Mouse (Mus musculus): ENCODE results near the gene Lrr1. TPM values are rescaled to one million over a fixed set of nuclear protein-coding genes. Genes with fewer than 3 reads are reported as not detected.

Gene Lrr1
- polyA plus RNA-seq, 1 experiment = 5.1 TPM

GRCm38 (mm10) chr12:69127170-69127569 is 41.4 kb upstream of the Lrr1 start:
- no peak overlapping the region for H3ac ChIP-seq (ENCODE audit: control insufficient read depth, insufficient read length)
- no peak overlapping the region for H3K4me3 ChIP-seq
- no peak for TF ChIP-seq E2F4 (IDR thresholded peaks at IDR 0.05; ENCODE audit: insufficient read depth)
- TF ChIP-seq CEBPB (IDR thresholded peaks at IDR 0.05; ENCODE audit: insufficient read depth, poor library complexity, severe bottlenecking) = no peak
- TF ChIP-seq TCF3 (IDR thresholded peaks at IDR 0.05; ENCODE audit: insufficient read length, low read depth) = no peak
- TF ChIP-seq SRF (IDR thresholded peaks at IDR 0.05; ENCODE audit: control insufficient read depth, insufficient read length, low read depth) = no peak
- no peak for TF ChIP-seq REST (IDR thresholded peaks at IDR 0.05; ENCODE audit: insufficient read depth, insufficient read length)
- TF ChIP-seq MYOD1 (IDR thresholded peaks at IDR 0.05; ENCODE audit: control insufficient read depth in 1 of 3, insufficient read length in 2 of 3, low read depth in 2 of 3) = no peak
- no peak for TF ChIP-seq POLR2AphosphoS2 (IDR thresholded peaks at IDR 0.05; ENCODE audit: insufficient read length, low read depth)
- TF ChIP-seq POLR2A (IDR thresholded peaks at IDR 0.05; ENCODE audit: insufficient read length, low read depth) = no peak
- no peak for TF ChIP-seq MYOG (IDR thresholded peaks at IDR 0.05; ENCODE audit: control insufficient read depth in 1 of 3, insufficient read depth in 1 of 3, insufficient read length in 2 of 3, low read depth in 2 of 3)
- no peak for TF ChIP-seq MAX (IDR thresholded peaks at IDR 0.05; ENCODE audit: low read depth)
- TF ChIP-seq TCF12 (IDR thresholded peaks at IDR 0.05; ENCODE audit: insufficient read depth, poor library complexity, severe bottlenecking) = no peak
- no peak for TF ChIP-seq USF1 (IDR thresholded peaks at IDR 0.05; ENCODE audit: low read depth)
- H3K36me3 ChIP-seq (ENCODE audit: control insufficient read depth, insufficient read depth) = no peaks in the 10 kb centered on the region
- no peaks in the 10 kb centered on the region for H3K79me2 ChIP-seq (ENCODE audit: control insufficient read depth, insufficient read depth)
- H3K4me2 ChIP-seq (ENCODE audit: low read depth) = no peak overlapping the region
- peaks cover 6% of the 10 kb centered on the region for H3K27me3 ChIP-seq (ENCODE audit: control insufficient read depth, insufficient read depth, insufficient read length)

GRCm38 (mm10) chr12:69127626-69128025 is 41.0 kb upstream of the Lrr1 start:
- Histone ChIP-seq H3K27me3 (ENCODE audit: control insufficient read depth, insufficient read depth, insufficient read length) (peaks cover 6% of the 10 kb centered on the region), H3K36me3 (ENCODE audit: control insufficient read depth, insufficient read depth) (no peaks in the 10 kb centered on the region), H3K4me2 (ENCODE audit: low read depth) (no peak overlapping the region), H3ac (ENCODE audit: control insufficient read depth, insufficient read length) (no peak overlapping the region), H3K79me2 (ENCODE audit: control insufficient read depth, insufficient read depth) (no peaks in the 10 kb centered on the region), H3K4me3 (no peak overlapping the region)
- TF ChIP-seq CEBPB (IDR thresholded peaks at IDR 0.05; ENCODE audit: insufficient read depth, poor library complexity, severe bottlenecking) (no peak), MAX (IDR thresholded peaks at IDR 0.05; ENCODE audit: low read depth) (no peak), MYOD1 (IDR thresholded peaks at IDR 0.05; ENCODE audit: control insufficient read depth in 1 of 3, insufficient read length in 2 of 3, low read depth in 2 of 3) (no peak), SRF (IDR thresholded peaks at IDR 0.05; ENCODE audit: control insufficient read depth, insufficient read length, low read depth) (no peak), E2F4 (IDR thresholded peaks at IDR 0.05; ENCODE audit: insufficient read depth) (no peak), REST (IDR thresholded peaks at IDR 0.05; ENCODE audit: insufficient read depth, insufficient read length) (no peak), POLR2A (IDR thresholded peaks at IDR 0.05; ENCODE audit: insufficient read length, low read depth) (no peak)

GRCm38 (mm10) chr12:69129634-69130310 is 38.8 kb upstream of the Lrr1 start:
- TF ChIP-seq REST (IDR thresholded peaks at IDR 0.05; ENCODE audit: insufficient read depth, insufficient read length) (no peak), POLR2AphosphoS2 (IDR thresholded peaks at IDR 0.05; ENCODE audit: insufficient read length, low read depth) (no peak), CEBPB (IDR thresholded peaks at IDR 0.05; ENCODE audit: insufficient read depth, poor library complexity, severe bottlenecking) (no peak), MAX (IDR thresholded peaks at IDR 0.05; ENCODE audit: low read depth) (no peak), TCF12 (IDR thresholded peaks at IDR 0.05; ENCODE audit: insufficient read depth, poor library complexity, severe bottlenecking) (no peak), TCF3 (IDR thresholded peaks at IDR 0.05; ENCODE audit: insufficient read length, low read depth) (no peak), E2F4 (IDR thresholded peaks at IDR 0.05; ENCODE audit: insufficient read depth) (no peak), USF1 (IDR thresholded peaks at IDR 0.05; ENCODE audit: low read depth) (no peak), MYOG (IDR thresholded peaks at IDR 0.05; ENCODE audit: control insufficient read depth in 1 of 3, insufficient read depth in 1 of 3, insufficient read length in 2 of 3, low read depth in 2 of 3) (no peak), POLR2A (IDR thresholded peaks at IDR 0.05; ENCODE audit: insufficient read length, low read depth) (no peak), MYOD1 (IDR thresholded peaks at IDR 0.05; ENCODE audit: control insufficient read depth in 1 of 3, insufficient read length in 2 of 3, low read depth in 2 of 3) (no peak), SRF (IDR thresholded peaks at IDR 0.05; ENCODE audit: control insufficient read depth, insufficient read length, low read depth) (no peak)
- Histone ChIP-seq H3K79me2 (ENCODE audit: control insufficient read depth, insufficient read depth) (no peaks in the 10 kb centered on the region), H3K27me3 (ENCODE audit: control insufficient read depth, insufficient read depth, insufficient read length) (peaks cover 6% of the 10 kb centered on the region), H3ac (ENCODE audit: control insufficient read depth, insufficient read length) (no peak overlapping the region), H3K4me2 (ENCODE audit: low read depth) (no peak overlapping the region), H3K36me3 (ENCODE audit: control insufficient read depth, insufficient read depth) (no peaks in the 10 kb centered on the region), H3K4me3 (no peak overlapping the region)

- no peak overlapping the region for H3K4me2 ChIP-seq (ENCODE audit: low read depth)
- no peaks in the 10 kb centered on the region for H3K36me3 ChIP-seq (ENCODE audit: control insufficient read depth, insufficient read depth)
- TF ChIP-seq REST (IDR thresholded peaks at IDR 0.05; ENCODE audit: insufficient read depth, insufficient read length) (no peak), POLR2A (IDR thresholded peaks at IDR 0.05; ENCODE audit: insufficient read length, low read depth) (no peak), CEBPB (IDR thresholded peaks at IDR 0.05; ENCODE audit: insufficient read depth, poor library complexity, severe bottlenecking) (no peak), E2F4 (IDR thresholded peaks at IDR 0.05; ENCODE audit: insufficient read depth) (no peak), USF1 (IDR thresholded peaks at IDR 0.05; ENCODE audit: low read depth) (no peak), MYOD1 (IDR thresholded peaks at IDR 0.05; ENCODE audit: control insufficient read depth in 1 of 3, insufficient read length in 2 of 3, low read depth in 2 of 3) (no peak), SRF (IDR thresholded peaks at IDR 0.05; ENCODE audit: control insufficient read depth, insufficient read length, low read depth) (no peak), MYOG (IDR thresholded peaks at IDR 0.05; ENCODE audit: control insufficient read depth in 1 of 3, insufficient read depth in 1 of 3, insufficient read length in 2 of 3, low read depth in 2 of 3) (no peak), MAX (IDR thresholded peaks at IDR 0.05; ENCODE audit: low read depth) (no peak), POLR2AphosphoS2 (IDR thresholded peaks at IDR 0.05; ENCODE audit: insufficient read length, low read depth) (no peak), TCF12 (IDR thresholded peaks at IDR 0.05; ENCODE audit: insufficient read depth, poor library complexity, severe bottlenecking) (no peak)
- no peaks in the 10 kb centered on the region for H3K79me2 ChIP-seq (ENCODE audit: control insufficient read depth, insufficient read depth)
- peaks cover 6% of the 10 kb centered on the region for H3K27me3 ChIP-seq (ENCODE audit: control insufficient read depth, insufficient read depth, insufficient read length)
- no peak overlapping the region for H3K4me3 ChIP-seq
- H3ac ChIP-seq (ENCODE audit: control insufficient read depth, insufficient read length) = no peak overlapping the region
Measured at GRCm38 (mm10) chr12:69130486-69130885, 38.1 kb upstream of the Lrr1 start.

Data from myocyte (in vitro differentiated cells).